Mouse (Mus musculus) stomach, embryonic 16.5 days (tissue): ENCODE results near the gene Spock1. TPM values are rescaled to one million over a fixed set of nuclear protein-coding genes. Genes with fewer than 3 reads are reported as not detected.

Experiments used
- ATAC-seq: fragments of 200-750 bp; cut with Nextera tagmentation; 2 replicates; pipeline ENCODE4 v1.8.0; 2017; ENCODE audit warnings: moderate number of reproducible peaks, moderate TSS enrichment; ENCODE audit not compliant: insufficient read depth, low FRiP score
- H3K27ac ChIP-seq: fragments of 300-500 bp; sonication (generic); 2 replicates; pipeline ENCODE4 v1.5.1; 2014; ENCODE audit warnings: low read length
- H3K27me3 ChIP-seq: fragments of 300-500 bp; sonication (generic); 2 replicates; pipeline ENCODE4 v1.6.1; 2014; ENCODE audit warnings: low read length, control low read depth, mixed read lengths; ENCODE audit not compliant: control insufficient read depth, insufficient read depth
- H3K36me3 ChIP-seq: fragments of 300-500 bp; sonication (generic); 2 replicates; pipeline ENCODE4 v1.6.1; 2014; ENCODE audit warnings: low read length; ENCODE audit not compliant: control insufficient read depth, insufficient read depth
- H3K4me1 ChIP-seq: fragments of 300-500 bp; sonication (generic); 2 replicates; pipeline ENCODE4 v1.6.1; 2014; ENCODE audit warnings: low read length, control low read depth, mixed read lengths; ENCODE audit not compliant: control insufficient read depth, insufficient read depth
- H3K4me2 ChIP-seq: fragments of 300-500 bp; sonication (generic); 2 replicates; pipeline ENCODE4 v1.6.1; 2014; ENCODE audit warnings: low read depth, low read length, mixed read lengths
- H3K4me3 ChIP-seq: fragments of 300-500 bp; sonication (generic); replicated peaks from 2 replicates; pipeline ENCODE4 v1.5.1; 2014; ENCODE audit warnings: mild to moderate bottlenecking, low read length
- H3K9ac ChIP-seq: fragments of 300-500 bp; sonication (generic); 2 replicates; pipeline ENCODE4 v1.6.1; 2014; ENCODE audit warnings: low read length
- H3K9me3 ChIP-seq: fragments of 300-500 bp; sonication (generic); replicated peaks from 2 replicates; pipeline ENCODE4 v1.6.1; 2016; ENCODE audit warnings: low read length, control low read depth; ENCODE audit not compliant: control insufficient read depth
- WGBS: fragments of 180-500 bp; shearing (Covaris S2); extraction: QIAGEN DNeasy Blood & Tissue Kit; methylation state at CpG from one replicate; pipeline ENCODE4 v1.1.7; 2014; 5-methylcytosine and 5-hydroxymethylcytosine counted together
- polyA plus RNA-seq: library from polyadenylated mRNA; unstranded; fragments of >200 nt; fragmentation: Nextera tagmentation; extraction: Ambion mirVana; gene quantifications from 2 replicates; pipeline ENCODE4 v1.2.1, GENCODE M21; 2015

Spock1 gene
- polyA plus RNA-seq, 1 experiment from 2014 or later = 2.8 TPM

GRCm38 (mm10) chr13:57721524-57722279, 186.4 kb downstream of the Spock1 start:
- Histone ChIP-seq H3K4me3 (no peak overlapping the region), H3K9me3 (no peaks in the 10 kb centered on the region), H3K4me2 (no peak overlapping the region), H3K4me1 (no peaks in the 10 kb centered on the region), H3K27ac (no peak overlapping the region), H3K36me3 (no peaks in the 10 kb centered on the region), H3K9ac (no peak overlapping the region), H3K27me3 (no peaks in the 10 kb centered on the region)
- 53% methylated on average over 20 of the region's 20 CpGs for WGBS
- ATAC-seq = no peak

- 73% methylated on average over 5 of the region's 5 CpGs for WGBS
- Histone ChIP-seq H3K4me2 (no peak overlapping the region), H3K9me3 (no peaks in the 10 kb centered on the region), H3K9ac (no peak overlapping the region), H3K27me3 (no peaks in the 10 kb centered on the region), H3K4me3 (no peak overlapping the region), H3K36me3 (no peaks in the 10 kb centered on the region), H3K27ac (no peak overlapping the region), H3K4me1 (no peaks in the 10 kb centered on the region)
- no peak for ATAC-seq
Observed at GRCm38 (mm10) chr13:57718087-57718486, 190.0 kb downstream of the Spock1 start.

DNA sequence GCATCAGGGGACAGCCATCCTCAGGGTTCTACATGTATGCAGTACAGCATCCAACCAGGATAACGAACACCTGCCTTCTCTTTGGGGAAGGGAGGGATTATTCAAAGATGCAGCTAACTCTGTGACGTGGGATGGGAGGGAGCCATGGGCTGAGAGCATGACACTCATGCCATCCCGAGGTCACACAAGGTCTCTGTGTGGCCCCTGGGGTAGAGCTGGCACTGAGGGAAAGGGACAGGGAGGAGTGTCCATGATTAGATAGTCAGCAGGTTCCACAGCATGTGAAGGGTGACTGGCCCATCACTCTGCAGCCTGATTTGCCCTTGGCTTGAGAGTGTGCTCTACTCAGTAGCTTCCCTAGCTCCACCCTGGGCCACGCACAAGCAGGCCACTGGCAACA, 195.2 kb downstream of the Spock1 start:
- H3K27ac ChIP-seq = no peak overlapping the region
- H3K36me3 ChIP-seq = no peaks in the 10 kb centered on the region
- no peak overlapping the region for H3K4me3 ChIP-seq
- no peaks in the 10 kb centered on the region for H3K9me3 ChIP-seq
- no peak for ATAC-seq
- no peak overlapping the region for H3K9ac ChIP-seq
- no peak overlapping the region for H3K4me2 ChIP-seq
- WGBS = 85% methylated on average over 4 of the region's 4 CpGs
- H3K27me3 ChIP-seq = no peaks in the 10 kb centered on the region
- no peaks in the 10 kb centered on the region for H3K4me1 ChIP-seq

GRCm38 (mm10) chr13:57708425-57708824, 199.7 kb downstream of the Spock1 start:
- Histone ChIP-seq H3K27ac (no peak overlapping the region), H3K9me3 (no peaks in the 10 kb centered on the region), H3K4me3 (no peak overlapping the region), H3K27me3 (no peaks in the 10 kb centered on the region), H3K9ac (no peak overlapping the region), H3K4me2 (no peak overlapping the region), H3K4me1 (no peaks in the 10 kb centered on the region), H3K36me3 (no peaks in the 10 kb centered on the region)
- ATAC-seq = peak; percentile 68; the same call in 1 of the 2 replicates

DNA sequence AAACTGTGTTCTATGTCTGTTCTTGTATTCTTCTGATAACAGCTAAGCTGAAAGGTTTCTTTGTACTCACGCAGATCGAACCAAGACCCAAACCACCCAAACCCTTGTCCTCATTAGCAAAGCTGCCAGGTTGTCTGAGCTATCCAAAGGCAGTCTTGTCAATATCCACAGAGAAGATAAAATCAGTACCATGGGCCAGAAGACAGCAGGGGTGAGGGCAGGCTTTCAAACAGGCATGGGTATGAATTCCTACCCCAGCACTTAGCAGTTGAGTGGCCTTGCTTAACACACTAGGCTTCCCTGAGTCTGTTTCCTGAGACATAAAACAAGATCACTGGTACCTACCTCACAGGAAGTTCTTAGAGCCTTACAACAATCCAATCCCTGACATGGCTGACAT, 205.2 kb downstream of the Spock1 start:
- WGBS = 81% methylated on average over 2 of the region's 2 CpGs
- ATAC-seq = no peak
- Histone ChIP-seq H3K27me3 (no peaks in the 10 kb centered on the region), H3K36me3 (no peaks in the 10 kb centered on the region), H3K27ac (no peak overlapping the region), H3K4me3 (no peak overlapping the region), H3K4me1 (no peaks in the 10 kb centered on the region), H3K4me2 (no peak overlapping the region), H3K9ac (no peak overlapping the region), H3K9me3 (no peaks in the 10 kb centered on the region)

DNA sequence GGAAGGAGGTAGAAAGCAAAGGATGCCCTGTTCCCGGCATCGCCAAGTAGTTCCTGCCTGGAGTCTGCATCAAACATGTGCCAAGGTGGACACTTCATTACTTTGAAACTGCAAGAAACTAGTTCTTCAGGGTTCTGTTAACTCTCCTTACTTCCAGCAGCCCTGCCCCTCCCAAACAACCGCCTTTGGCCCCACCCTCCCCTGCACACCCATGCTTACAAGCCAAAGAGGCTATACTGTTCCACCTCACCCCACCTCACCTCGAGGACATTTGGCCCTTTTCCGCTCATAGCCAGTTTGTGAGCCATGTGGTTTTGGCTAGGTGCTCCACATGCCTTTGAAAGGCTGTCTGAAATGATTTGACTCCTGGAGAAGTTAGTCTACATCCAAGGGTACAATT, 211.4 kb downstream of the Spock1 start:
- Histone ChIP-seq H3K4me2 (no peak overlapping the region), H3K36me3 (no peaks in the 10 kb centered on the region), H3K27ac (no peak overlapping the region), H3K9ac (no peak overlapping the region), H3K27me3 (no peaks in the 10 kb centered on the region), H3K4me1 (no peaks in the 10 kb centered on the region), H3K9me3 (no peaks in the 10 kb centered on the region), H3K4me3 (no peak overlapping the region)
- 59% methylated on average over 5 of the region's 5 CpGs for WGBS
- no peak for ATAC-seq

- no peak overlapping the region for H3K4me2 ChIP-seq
- no peak overlapping the region for H3K4me3 ChIP-seq
- no peaks in the 10 kb centered on the region for H3K4me1 ChIP-seq
- H3K27ac ChIP-seq = no peak overlapping the region
- no peak overlapping the region for H3K9ac ChIP-seq
- H3K9me3 ChIP-seq = no peaks in the 10 kb centered on the region
- no peak for ATAC-seq
- H3K36me3 ChIP-seq = no peaks in the 10 kb centered on the region
- no peaks in the 10 kb centered on the region for H3K27me3 ChIP-seq
- WGBS = 70% methylated on average over 5 of the region's 5 CpGs
Observed at GRCm38 (mm10) chr13:57688926-57689325, 219.2 kb downstream of the Spock1 start.

DNA sequence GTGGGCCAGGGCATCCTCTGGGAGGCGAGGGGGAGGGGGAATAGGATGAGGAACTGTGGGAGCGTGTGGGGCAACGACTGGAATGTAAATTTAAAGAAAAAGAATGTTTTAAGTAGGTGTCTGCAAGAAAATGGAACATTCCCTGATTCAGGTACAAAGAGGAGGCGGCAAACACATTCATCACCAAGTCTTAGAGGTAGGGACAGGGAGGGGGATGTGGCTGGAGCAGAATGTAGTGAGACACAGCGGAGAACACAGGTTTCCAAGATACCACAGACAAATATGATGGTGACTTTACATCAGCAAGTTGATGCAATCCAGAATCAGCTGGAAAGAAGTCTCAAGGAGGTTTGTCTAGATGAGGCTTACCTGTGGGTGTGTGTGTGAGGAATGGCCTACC, 221.7 kb downstream of the Spock1 start:
- WGBS = 59% methylated on average over 5 of the region's 5 CpGs
- no peaks in the 10 kb centered on the region for H3K4me1 ChIP-seq
- H3K27me3 ChIP-seq = no peaks in the 10 kb centered on the region
- no peaks in the 10 kb centered on the region for H3K36me3 ChIP-seq
- H3K27ac ChIP-seq = no peak overlapping the region
- no peak overlapping the region for H3K4me3 ChIP-seq
- H3K4me2 ChIP-seq = no peak overlapping the region
- H3K9me3 ChIP-seq = no peaks in the 10 kb centered on the region
- ATAC-seq = no peak
- no peak overlapping the region for H3K9ac ChIP-seq

GRCm38 (mm10) chr13:57685201-57685600, 222.9 kb downstream of the Spock1 start:
- ATAC-seq = no peak
- no peak overlapping the region for H3K27ac ChIP-seq
- H3K4me2 ChIP-seq = no peak overlapping the region
- no peak overlapping the region for H3K4me3 ChIP-seq
- WGBS = 63% methylated on average over 11 of the region's 11 CpGs
- H3K36me3 ChIP-seq = no peaks in the 10 kb centered on the region
- H3K27me3 ChIP-seq = no peaks in the 10 kb centered on the region
- H3K9ac ChIP-seq = no peak overlapping the region
- H3K9me3 ChIP-seq = no peaks in the 10 kb centered on the region
- no peaks in the 10 kb centered on the region for H3K4me1 ChIP-seq
